Mouse (Mus musculus): Measurements from ENCODE around the gene Tomm6.

GRCm38 (mm10) chr17:47737271-47738065 lies 49.3 kb upstream of the Tomm6 start:
- TF ChIP-seq TAL1 (IDR thresholded peaks at IDR 0.05; ENCODE audit: low read length) (no peak), GATA1 (IDR thresholded peaks at IDR 0.05; ENCODE audit: low read length) (no peak)

Data from erythroblast, embryonic 14.5 days (primary cell).